Mouse (Mus musculus) stomach, embryonic 16.5 days (tissue): ENCODE measurements at regions not wholly inside any gene's neighbourhood (a gene's known extent, or its start where the extent isn't known, plus 50 kb on each side); places are given as distances from the start of the nearest gene placed in this dataset.

ENCODE experiments used
- ATAC-seq: fragments of 200-750 bp; cut with Nextera tagmentation; 2 replicates; pipeline ENCODE4 v1.8.0; 2017; ENCODE audit warnings: moderate number of reproducible peaks, moderate TSS enrichment; ENCODE audit not compliant: insufficient read depth, low FRiP score
- H3K27ac ChIP-seq: fragments of 300-500 bp; sonication (generic); 2 replicates; pipeline ENCODE4 v1.5.1; 2014; ENCODE audit warnings: low read length
- H3K27me3 ChIP-seq: fragments of 300-500 bp; sonication (generic); 2 replicates; pipeline ENCODE4 v1.6.1; 2014; ENCODE audit warnings: low read length, control low read depth, mixed read lengths; ENCODE audit not compliant: control insufficient read depth, insufficient read depth
- H3K36me3 ChIP-seq: fragments of 300-500 bp; sonication (generic); 2 replicates; pipeline ENCODE4 v1.6.1; 2014; ENCODE audit warnings: low read length; ENCODE audit not compliant: control insufficient read depth, insufficient read depth
- H3K4me1 ChIP-seq: fragments of 300-500 bp; sonication (generic); 2 replicates; pipeline ENCODE4 v1.6.1; 2014; ENCODE audit warnings: low read length, control low read depth, mixed read lengths; ENCODE audit not compliant: control insufficient read depth, insufficient read depth
- H3K4me2 ChIP-seq: fragments of 300-500 bp; sonication (generic); 2 replicates; pipeline ENCODE4 v1.6.1; 2014; ENCODE audit warnings: low read depth, low read length, mixed read lengths
- H3K4me3 ChIP-seq: fragments of 300-500 bp; sonication (generic); replicated peaks from 2 replicates; pipeline ENCODE4 v1.5.1; 2014; ENCODE audit warnings: mild to moderate bottlenecking, low read length
- H3K9ac ChIP-seq: fragments of 300-500 bp; sonication (generic); 2 replicates; pipeline ENCODE4 v1.6.1; 2014; ENCODE audit warnings: low read length
- H3K9me3 ChIP-seq: fragments of 300-500 bp; sonication (generic); replicated peaks from 2 replicates; pipeline ENCODE4 v1.6.1; 2016; ENCODE audit warnings: low read length, control low read depth; ENCODE audit not compliant: control insufficient read depth
- WGBS: fragments of 180-500 bp; shearing (Covaris S2); extraction: QIAGEN DNeasy Blood & Tissue Kit; methylation state at CpG from one replicate; pipeline ENCODE4 v1.1.7; 2014; 5-methylcytosine and 5-hydroxymethylcytosine counted together

DNA sequence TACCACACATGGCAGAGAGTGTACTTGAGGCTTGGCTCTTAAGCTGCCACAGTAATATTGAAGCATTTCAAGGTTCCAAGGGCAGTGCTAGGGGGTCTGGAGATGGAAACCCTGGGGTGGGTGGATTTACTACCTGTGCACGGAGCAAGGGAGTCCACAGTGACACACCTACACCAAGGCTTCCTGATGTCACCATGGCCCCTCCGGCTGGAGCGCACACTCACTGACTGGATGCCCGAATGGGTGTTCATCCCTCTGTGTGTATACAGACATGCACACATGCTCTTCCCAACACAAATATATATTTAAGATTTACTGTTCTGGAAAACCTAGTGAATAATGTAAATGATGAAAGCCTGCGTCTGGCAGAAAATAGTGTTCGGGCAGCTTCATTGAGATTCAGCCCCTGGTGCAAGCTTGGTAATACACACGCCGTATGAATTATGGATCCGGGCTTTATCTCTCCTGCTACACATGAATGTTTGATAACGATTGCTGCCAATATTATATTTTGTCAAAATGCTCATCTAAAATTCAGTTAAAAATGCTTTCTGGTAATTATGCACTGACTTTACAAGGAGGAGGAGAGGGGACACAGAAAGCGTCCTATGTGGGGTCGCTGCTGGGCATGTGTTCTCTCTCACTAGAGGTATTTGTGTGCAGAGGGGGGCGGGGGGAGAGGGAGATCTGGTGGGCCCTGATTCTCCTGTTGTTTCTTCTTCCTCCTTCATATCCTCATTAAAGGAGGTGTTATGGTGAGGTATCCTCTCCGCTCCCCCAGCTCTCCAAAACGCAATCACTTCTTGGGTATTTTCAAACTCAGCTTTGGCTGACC, 205.8 kb upstream of the Zmiz1 start:
- 88% methylated on average over 15 of the region's 15 CpGs for WGBS
- no peak overlapping the region for H3K27ac ChIP-seq
- H3K4me3 ChIP-seq = no peak overlapping the region
- H3K4me1 ChIP-seq = no peaks in the 10 kb centered on the region
- no peaks in the 10 kb centered on the region for H3K27me3 ChIP-seq
- no peaks in the 10 kb centered on the region for H3K9me3 ChIP-seq
- no peak overlapping the region for H3K4me2 ChIP-seq
- H3K9ac ChIP-seq = no peak overlapping the region
- H3K36me3 ChIP-seq = no peaks in the 10 kb centered on the region
- ATAC-seq = no peak

DNA sequence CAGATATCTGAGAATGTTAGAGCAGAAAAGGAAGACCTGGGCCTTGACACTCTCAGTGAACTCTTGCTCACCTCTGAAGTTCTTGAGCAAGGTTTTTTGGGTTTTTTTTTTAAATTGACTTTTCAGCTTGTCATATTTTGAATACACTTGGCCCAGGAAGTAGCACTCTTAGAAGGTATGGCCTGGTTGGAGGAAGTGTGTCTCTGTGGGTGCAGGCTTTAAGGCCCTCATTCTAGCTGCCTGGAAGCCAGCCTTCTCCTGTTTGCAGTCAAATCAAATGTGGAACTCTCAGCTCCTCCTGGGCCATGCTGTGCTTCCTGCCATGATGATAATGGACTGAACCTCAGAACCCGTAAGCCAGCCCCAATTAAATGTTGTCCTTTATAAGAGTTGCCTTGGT, 195.9 kb upstream of the Zmiz1 start:
- no peak overlapping the region for H3K4me2 ChIP-seq
- H3K27me3 ChIP-seq = no peaks in the 10 kb centered on the region
- WGBS = 94% methylated on average over 1 of the region's 1 CpGs
- no peaks in the 10 kb centered on the region for H3K36me3 ChIP-seq
- H3K4me1 ChIP-seq = peaks cover 8% of the 10 kb centered on the region; the same call in 1 of the 2 replicates
- H3K27ac ChIP-seq = no peak overlapping the region
- H3K9ac ChIP-seq = no peak overlapping the region
- H3K9me3 ChIP-seq = no peaks in the 10 kb centered on the region
- H3K4me3 ChIP-seq = no peak overlapping the region
- no peak for ATAC-seq

DNA sequence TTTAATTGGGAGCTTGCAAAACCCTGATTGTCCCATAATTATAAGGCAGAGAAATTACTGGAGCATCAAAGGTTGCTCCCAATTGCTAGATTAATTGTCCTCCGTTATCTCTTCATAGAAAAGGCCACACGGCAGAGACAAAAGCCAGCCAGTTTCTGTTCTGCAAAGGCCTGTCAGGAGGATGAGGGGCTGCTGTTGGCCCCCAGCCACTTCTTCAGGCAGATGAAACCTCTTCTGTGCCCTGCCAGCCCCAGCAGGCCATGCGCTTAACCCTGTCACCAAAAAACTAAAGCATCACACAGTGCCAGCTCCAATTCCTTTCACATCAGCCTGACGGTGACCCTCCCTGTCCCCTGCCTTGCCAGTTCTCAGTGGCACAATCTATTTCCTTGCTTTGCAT, 192.1 kb upstream of the Zmiz1 start:
- Histone ChIP-seq H3K4me1 (peaks cover 14% of the 10 kb centered on the region), H3K27ac (no peak overlapping the region), H3K4me2 (no peak overlapping the region), H3K4me3 (no peak overlapping the region), H3K27me3 (no peaks in the 10 kb centered on the region), H3K9ac (peak overlapping the region; percentile 32; the same call in 1 of the 2 replicates), H3K36me3 (no peaks in the 10 kb centered on the region), H3K9me3 (no peaks in the 10 kb centered on the region)
- WGBS = 64% methylated on average over 4 of the region's 4 CpGs
- ATAC-seq = no peak

DNA sequence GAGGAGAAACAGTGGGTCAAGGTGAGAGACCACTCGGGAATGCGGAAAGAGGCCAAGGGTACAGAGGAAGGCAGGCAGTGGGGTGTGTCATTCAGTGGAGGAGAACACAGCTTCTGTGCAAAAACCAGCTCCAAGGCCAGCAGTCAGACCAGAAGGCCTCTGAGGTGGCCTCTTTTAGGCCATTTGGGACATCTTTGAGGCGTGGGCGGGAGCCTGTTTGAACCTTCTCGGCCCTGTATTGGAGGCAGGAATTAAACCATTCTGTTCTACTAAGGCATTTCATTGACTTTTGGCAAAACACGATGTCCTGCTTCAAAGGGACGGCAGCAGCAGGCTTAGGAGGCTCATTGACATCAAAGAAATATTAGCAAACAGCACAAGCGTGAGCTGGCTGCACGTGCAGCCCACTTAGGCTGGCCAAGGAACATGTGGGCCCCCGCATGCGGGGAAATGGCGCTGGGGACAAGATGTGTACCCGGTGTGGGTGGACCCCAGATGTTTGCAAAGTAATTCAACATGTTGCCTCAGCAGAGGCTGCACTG, 190.8 kb upstream of the Zmiz1 start:
- Histone ChIP-seq H3K4me2 (no peak overlapping the region), H3K27ac (peak overlapping the region; percentile 4; the same call in 1 of the 2 replicates), H3K4me3 (no peak overlapping the region), H3K9me3 (no peaks in the 10 kb centered on the region), H3K36me3 (no peaks in the 10 kb centered on the region), H3K4me1 (peaks cover 14% of the 10 kb centered on the region), H3K9ac (no peak overlapping the region), H3K27me3 (no peaks in the 10 kb centered on the region)
- WGBS = 52% methylated on average over 13 of the region's 13 CpGs
- ATAC-seq = peak; percentile 36; the same call in 1 of the 2 replicates

DNA sequence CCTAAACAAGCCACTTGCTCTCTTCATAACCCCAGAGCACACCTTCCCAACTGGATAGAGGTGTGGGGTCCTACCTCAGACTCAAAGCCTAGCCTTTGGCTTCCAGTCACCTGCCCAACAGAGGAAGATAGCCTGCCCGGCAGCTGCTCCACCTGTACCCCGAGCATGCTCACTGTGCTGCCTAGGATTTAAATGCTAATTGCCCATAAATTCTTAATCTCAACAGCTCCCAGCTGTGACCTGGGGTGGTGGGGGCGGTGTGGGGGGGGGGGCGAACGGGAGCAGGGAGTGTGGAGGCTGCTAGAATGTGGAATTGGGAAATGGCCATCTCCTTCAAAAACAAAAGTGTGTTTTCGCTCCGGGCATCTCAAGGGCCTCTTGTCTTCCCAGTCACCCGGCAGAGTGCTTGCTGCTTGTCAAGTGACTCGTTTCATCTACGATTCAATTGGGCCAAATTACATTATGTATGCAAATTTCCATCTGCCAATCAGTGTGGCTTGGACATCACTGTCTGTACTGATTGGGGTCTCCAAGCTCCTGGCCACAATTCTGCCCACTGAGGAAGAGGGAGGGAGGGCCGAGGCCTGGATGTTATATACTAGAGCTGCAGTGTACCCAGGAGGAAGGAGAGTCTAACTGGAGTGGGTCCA, 188.6 kb upstream of the Zmiz1 start:
- H3K27ac ChIP-seq = no peak overlapping the region
- 58% methylated on average over 11 of the region's 11 CpGs for WGBS
- peaks cover 14% of the 10 kb centered on the region for H3K4me1 ChIP-seq
- H3K9ac ChIP-seq = no peak overlapping the region
- no peak for ATAC-seq
- H3K4me2 ChIP-seq = no peak overlapping the region
- no peaks in the 10 kb centered on the region for H3K36me3 ChIP-seq
- no peak overlapping the region for H3K4me3 ChIP-seq
- no peaks in the 10 kb centered on the region for H3K27me3 ChIP-seq
- H3K9me3 ChIP-seq = no peaks in the 10 kb centered on the region

DNA sequence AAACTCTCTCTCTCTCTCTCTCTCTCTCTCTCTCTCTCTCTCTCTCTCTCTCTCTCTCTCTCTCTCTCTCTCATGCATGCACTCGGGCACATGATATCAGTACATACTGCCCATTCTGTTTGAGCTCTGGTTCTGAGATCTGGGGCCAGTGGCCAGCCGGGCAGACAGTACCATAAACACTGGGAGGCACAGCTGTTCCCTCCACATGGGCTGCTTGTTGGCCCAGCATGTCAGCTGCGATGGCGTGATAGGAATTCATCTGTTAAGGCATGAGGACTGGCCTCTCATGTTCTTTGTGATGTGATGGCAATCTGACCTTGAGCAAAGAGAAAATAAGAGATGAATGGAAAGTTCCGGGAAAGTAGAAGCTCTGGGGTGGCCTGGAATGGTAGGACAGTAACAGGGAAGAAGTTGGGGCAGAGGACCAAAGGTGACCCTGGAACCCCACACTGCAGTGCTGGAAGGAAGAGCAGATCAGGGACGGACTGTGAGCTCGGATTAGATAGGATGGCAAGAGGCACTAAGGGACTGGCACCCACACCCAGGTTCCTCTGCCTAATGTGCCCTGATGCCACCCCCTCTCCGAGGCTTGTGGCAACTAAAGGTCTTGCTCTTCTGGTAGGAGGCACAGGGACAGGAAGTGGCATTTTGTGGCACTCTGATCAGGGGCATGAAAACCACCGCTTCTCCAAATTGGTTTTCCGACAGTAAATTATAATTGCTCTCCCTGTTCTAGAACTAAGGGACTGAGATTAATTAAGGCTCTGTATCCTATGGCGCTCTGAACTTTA, 186.4 kb upstream of the Zmiz1 start:
- WGBS = 68% methylated on average over 11 of the region's 11 CpGs
- Histone ChIP-seq H3K4me3 (no peak overlapping the region), H3K27me3 (no peaks in the 10 kb centered on the region), H3K27ac (no peak overlapping the region), H3K36me3 (no peaks in the 10 kb centered on the region), H3K4me1 (peaks cover 11% of the 10 kb centered on the region; the same call in 1 of the 2 replicates), H3K9ac (no peak overlapping the region), H3K4me2 (no peak overlapping the region), H3K9me3 (no peaks in the 10 kb centered on the region)
- ATAC-seq = no peak

DNA sequence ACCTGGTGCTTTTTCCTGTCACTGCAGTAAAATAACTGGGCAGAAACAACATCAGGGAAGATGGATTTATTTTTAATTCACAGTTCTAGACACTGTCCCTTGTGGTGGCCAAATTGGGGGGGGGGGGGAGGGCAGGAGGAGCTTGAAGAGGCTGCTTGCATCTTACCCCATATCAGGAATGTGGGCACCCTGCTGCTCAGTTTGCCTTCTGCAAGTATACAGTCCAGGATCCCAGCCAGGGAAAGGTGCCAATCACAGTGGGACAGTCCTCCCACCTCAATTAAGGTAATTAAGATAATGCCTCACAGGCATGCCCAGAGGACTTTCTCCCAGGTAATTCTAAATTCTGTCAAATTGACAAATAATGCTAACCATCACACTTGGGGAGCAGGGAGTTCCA, 179.2 kb upstream of the Zmiz1 start:
- H3K27me3 ChIP-seq = no peaks in the 10 kb centered on the region
- no peak overlapping the region for H3K4me2 ChIP-seq
- H3K27ac ChIP-seq = no peak overlapping the region
- H3K9me3 ChIP-seq = no peaks in the 10 kb centered on the region
- no peak for ATAC-seq
- H3K4me3 ChIP-seq = no peak overlapping the region
- no peaks in the 10 kb centered on the region for H3K4me1 ChIP-seq
- H3K9ac ChIP-seq = no peak overlapping the region
- no peaks in the 10 kb centered on the region for H3K36me3 ChIP-seq

DNA sequence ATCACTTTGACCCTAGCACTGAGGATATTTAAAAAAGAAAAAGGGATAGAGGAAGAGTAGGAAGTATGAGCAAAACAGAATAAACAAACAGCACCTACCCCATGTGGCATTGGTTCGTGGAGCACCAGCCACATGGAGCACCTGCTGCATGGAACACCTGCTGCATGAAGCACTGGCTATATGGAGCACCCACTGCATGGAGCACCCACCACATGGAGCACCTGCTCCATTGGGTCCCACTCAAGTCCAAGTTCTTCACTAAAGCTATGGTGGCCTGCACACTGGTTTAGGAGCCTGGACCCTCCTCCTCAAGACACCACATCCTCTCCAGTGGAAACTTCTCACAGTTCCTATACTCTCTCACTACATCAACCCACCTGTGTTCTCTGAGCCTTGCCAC, 166.4 kb upstream of the Zmiz1 start:
- Histone ChIP-seq H3K27ac (no peak overlapping the region), H3K27me3 (no peaks in the 10 kb centered on the region), H3K4me1 (no peaks in the 10 kb centered on the region), H3K4me3 (no peak overlapping the region), H3K9me3 (no peaks in the 10 kb centered on the region), H3K9ac (no peak overlapping the region), H3K4me2 (no peak overlapping the region), H3K36me3 (no peaks in the 10 kb centered on the region)
- no peak for ATAC-seq
- WGBS = 50% methylated on average over 1 of the region's 1 CpGs

DNA sequence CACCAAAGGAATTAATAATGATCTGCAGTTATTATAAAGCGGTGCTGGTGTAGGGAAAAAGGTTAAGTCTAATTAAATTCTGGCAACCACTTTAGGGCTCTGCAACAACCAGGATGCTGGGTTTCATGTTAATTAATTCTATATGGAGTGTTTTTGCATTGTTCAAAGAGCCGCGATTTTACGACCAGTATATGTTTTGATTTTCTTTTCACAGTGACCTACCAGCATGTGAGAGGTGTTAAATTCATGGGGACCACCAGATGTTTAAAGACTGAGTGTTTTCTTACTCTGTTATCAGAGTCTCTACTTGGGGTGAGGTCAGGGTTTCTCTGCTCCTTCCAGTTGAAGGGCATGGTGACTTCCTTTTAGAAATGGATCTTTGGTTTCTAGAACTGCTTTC, 164.8 kb upstream of the Zmiz1 start:
- no peaks in the 10 kb centered on the region for H3K9me3 ChIP-seq
- H3K27me3 ChIP-seq = no peaks in the 10 kb centered on the region
- H3K4me3 ChIP-seq = no peak overlapping the region
- WGBS = 80% methylated on average over 4 of the region's 4 CpGs
- ATAC-seq = no peak
- no peak overlapping the region for H3K4me2 ChIP-seq
- H3K4me1 ChIP-seq = no peaks in the 10 kb centered on the region
- no peaks in the 10 kb centered on the region for H3K36me3 ChIP-seq
- H3K27ac ChIP-seq = no peak overlapping the region
- H3K9ac ChIP-seq = no peak overlapping the region
